Mouse (Mus musculus): ENCODE measurements around the gene Mtss1l.

- TF ChIP-seq CTCF (IDR thresholded peaks at IDR 0.05) (no peak), EP300 (IDR thresholded peaks at IDR 0.05; ENCODE audit: insufficient read depth, low read depth, low read length) (no peak), POLR2A (IDR thresholded peaks at IDR 0.05; ENCODE audit: insufficient read depth, low read depth, low read length) (no peak)
These were observed 33.4 kb downstream of the Mtss1l start for GRCm38 (mm10) chr8:110754713-110755112.

Data from heart, adult 2 months (tissue).